Mouse (Mus musculus) WW6 (cell line): ENCODE measurements around the gene Carns1.

Source experiments
- DNase-seq: peaks from one replicate; pipeline ENCODE4 v3.0.0-alpha.2; 2013; ENCODE audit warnings: low read depth, low spot score

Gene Carns1

GRCm38 (mm10) chr19:4175368-4175947 is at the start of gene Carns1:
Gene Carns1 (minus strand): TSS chr19:4175479.
- no peak for DNase-seq

DNA sequence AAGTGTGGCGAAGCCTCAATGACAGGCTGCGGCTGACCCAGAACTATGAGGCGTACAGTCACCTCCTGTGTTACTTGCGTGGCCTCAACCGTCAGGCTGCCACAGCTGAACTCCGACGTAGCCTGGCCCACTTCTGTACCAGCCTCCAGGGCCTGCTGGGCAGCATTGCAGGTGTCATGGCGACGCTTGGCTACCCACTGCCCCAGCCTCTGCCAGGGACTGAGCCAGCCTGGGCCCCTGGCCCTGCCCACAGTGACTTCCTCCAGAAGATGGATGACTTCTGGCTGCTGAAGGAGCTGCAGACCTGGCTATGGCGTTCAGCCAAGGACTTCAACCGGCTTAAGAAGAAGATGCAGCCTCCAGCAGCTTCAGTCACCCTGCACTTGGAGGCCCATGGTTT is 46.9 kb upstream of the Carns1 start:
- no peak for DNase-seq

DNA sequence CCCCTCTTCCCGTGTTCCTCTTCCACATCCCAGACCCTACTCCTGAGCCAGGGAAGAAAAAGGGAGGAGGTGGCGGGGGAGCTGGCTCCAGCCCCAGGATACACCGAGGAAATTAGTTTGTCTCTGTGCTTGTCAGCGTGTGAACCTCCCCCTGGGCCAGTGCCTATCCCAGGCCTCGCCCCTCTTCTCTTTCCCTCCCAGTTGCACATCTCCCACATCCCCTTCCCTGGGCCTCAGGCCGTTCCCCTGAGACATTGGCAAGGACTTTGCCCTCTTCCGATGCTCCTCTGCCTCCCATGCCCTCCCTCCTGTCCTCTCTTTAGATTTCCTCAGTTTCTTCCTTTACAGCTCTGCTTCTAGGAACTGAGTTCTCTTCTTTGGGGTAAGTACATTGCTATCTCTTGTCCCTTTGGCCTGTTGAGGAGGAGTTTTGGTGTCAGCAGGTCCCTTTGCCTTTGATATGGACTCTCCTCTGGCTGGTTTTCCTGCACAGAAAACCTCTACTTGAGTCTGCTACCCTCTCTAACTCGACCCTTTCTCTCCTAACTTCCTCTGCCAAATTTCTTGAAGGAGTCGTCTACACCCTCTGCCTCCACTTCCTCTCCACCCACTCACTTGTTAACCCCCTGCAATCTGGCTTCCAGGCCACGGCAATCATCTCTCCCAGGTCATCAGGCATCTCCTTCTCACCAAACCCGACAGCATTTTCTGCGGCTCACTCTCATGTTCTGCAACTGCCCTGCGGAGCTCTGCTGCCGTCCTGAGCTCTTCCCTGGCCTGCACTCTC is 45.9 kb upstream of the Carns1 start:
- DNase-seq, result no peak

DNA sequence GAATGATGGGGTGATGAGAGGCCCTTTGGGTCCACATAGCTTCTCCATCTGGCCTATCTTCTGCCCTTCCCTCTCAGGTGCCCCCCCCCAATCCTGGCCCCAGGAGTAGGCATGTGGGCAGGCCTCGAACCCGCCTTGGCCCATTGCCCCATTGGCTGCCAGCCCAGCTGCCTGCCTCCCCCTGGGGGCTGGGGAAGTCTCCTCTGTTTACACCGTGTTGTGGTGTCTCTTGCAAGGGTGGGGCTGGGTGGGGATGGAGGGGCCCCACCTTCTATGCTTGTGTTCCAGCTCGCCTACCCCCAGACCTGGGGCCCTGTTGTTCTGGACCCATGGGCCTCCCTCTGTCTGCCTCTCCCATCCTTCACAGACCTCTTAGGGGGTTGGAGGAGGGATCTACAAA is 45.1 kb upstream of the Carns1 start:
- DNase-seq, result no peak

DNA sequence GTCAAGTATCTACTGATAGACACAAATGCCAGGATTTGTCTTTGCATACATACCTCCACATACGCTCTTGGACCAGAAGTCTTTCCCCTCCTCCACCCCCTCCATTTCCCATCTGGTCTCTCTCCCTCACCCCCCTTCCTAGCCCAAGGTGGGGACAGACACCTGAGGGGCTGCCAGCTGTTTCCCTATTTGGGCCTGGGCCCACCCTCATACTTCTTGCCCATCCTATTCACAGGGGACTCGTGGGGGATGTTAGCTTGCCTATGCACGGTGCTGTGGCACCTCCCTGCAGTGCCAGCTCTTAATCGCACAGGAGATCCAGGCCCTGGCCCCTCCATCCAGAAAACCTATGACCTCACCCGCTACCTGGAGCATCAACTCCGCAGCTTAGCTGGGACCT is 44.7 kb upstream of the Carns1 start:
- DNase-seq, result no peak

- no peak for DNase-seq
Measured at GRCm38 (mm10) chr19:4218784-4219183, 43.5 kb upstream of the Carns1 start.

GRCm38 (mm10) chr19:4218293-4218692 is 43.0 kb upstream of the Carns1 start:
- no peak for DNase-seq

DNA sequence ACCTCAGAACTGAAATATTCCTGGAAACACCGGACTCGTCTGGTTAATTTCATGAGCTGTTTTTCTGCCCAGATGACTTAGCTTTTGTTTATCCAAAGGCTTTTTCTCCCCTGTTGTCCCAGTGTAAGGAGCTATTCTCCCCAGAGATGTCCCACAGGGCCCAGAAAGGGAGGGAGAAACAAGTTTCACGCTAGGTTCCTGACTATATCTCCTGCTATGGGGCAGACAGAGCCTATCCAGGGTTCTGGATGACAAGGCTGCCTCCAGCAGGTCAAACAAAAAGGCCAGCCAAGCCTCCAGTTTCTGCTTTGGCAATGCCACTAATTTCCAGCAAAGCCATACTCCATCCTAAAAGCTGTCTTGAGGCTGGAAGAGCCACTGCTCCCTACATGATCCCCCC is 42.6 kb upstream of the Carns1 start:
- DNase-seq, result no peak

GRCm38 (mm10) chr19:4217140-4217539 is 41.9 kb upstream of the Carns1 start:
- DNase-seq, result no peak

GRCm38 (mm10) chr19:4216041-4216685 is 40.9 kb upstream of the Carns1 start:
- DNase-seq, result no peak

DNA sequence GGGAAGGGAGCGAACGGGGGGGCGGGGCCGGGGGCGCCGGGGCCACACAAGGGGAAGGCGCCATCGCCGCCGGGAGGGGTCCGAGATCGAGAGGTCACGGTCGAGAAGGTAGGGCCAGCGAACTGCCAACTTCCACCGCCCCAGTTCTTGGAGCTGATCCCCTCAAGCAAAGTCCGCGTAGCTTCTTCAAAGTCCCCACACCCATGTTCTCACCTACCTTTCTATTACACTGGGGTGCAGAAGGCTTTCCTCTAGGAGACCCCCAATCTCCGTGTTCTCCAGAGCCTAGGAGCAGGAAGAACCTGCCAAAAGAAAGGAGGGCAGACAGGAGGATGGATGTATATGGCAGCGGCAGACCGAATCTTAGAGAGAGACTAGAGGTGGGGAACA is 40.2 kb upstream of the Carns1 start:
- no peak for DNase-seq

DNA sequence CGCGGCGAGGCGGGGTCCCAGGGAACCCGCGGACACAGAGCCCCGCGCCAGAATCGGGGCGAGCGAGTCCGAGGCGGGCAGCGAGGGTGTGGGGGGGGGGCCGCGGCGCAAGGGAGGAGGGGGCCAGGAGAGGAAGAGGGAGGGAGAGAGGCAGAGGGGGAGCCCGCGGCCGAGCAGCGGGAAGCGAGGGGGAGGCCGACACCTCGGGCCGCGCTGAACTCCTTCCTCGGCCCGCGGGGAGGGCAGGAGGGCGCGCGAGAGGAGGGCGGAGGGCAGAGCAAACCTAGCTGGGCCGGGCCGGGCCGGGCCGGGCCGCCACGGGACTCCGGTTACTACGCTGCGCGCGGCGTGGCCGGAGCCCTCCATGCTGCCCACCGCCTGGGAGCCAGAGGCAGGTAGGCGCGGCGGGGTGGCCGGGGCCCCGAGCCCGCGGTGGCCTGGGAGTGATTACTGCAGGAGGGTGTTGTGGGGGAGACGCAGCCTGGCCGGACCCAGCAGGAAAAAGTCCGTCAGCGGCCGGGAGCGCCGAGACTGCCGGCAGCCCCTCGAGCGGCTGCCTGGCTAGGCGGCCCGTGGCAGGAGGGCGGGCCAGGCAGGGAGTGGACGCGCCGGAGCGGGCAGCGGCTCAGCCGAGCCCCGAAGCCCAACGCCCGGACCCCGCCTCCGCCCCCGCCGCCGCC is 39.6 kb upstream of the Carns1 start:
- no peak for DNase-seq

DNA sequence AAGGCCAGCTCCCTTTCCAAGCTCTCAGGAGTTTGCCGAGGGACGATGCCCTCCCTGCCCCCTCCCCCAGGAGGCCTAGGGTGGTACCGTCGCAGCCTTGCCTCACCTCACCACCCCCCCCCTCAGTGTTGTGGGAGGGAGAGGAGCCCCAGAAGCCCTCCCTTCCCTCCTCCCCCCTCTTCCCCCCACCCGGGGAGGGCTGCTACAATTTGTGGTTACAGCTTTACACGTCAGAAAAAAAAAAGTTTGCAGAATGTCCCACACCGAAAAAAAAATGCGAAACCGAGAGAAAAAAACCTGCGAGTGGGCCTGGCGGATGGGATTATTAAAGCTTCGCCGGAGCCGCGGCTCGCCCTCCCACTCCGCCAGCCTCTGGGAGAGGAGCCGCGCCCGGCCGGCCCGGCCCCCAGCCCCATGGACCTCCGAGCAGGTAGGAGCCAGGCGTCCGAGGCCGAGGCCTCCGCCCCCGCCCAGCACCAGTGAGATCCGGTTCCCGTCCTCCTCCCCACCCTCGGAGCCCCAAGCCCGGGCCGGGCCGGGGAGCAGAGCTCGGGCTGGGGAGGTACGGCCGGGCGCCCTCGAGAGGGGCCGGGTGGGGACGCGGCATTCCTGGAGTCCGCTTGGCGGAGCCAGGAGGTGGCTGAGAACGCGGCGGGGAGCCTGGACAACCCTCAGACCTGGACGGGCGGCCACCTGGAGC is 38.9 kb upstream of the Carns1 start, which contains the start of the genes Clcf1 and AC109138.7:
TSS of gene Clcf1 (plus strand) at position 168 of the 700 bp plus-strand sequence.
TSS of gene AC109138.7 (plus strand) at position 287 of the 700 bp plus-strand sequence.
- DNase-seq, result no peak

- no peak for DNase-seq
Measured at GRCm38 (mm10) chr19:4213524-4213974, 38.3 kb upstream of the Carns1 start.

DNA sequence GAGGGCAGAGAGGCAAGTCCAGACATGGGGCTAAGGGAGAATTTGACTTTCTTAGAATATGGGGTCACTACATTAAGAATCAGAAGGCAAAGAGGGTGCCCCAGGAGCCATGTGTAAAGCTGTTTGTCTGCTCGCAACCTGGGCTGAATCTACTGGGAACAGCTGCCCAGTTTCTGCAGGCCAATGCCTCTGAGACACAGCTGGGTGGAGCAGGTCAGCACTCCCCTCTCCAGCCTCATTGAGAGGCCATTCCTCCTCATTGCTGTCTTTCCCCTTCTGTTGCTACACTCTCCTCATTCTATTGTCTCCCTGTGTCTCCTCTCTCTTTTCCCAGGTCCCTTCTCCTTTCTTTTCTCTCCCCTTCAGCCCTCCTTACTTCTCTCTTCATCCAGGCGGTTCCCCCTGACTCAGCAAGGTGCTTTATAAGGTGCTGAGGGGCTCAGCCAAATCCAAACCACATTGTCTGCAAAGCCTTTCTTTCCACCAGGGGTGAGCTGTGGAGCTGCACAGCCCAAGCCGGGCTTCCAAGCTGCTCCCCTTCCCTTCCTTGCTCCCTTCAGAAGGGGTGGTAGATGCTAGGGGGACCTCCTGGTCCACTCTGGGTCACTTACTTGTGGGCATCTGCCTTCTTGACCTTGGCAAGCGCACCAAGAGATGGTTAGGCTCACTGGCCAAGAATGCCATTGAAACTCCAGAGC is 36.8 kb upstream of the Carns1 start:
- no peak for DNase-seq

- no peak for DNase-seq
Measured at GRCm38 (mm10) chr19:4208563-4208962, 33.3 kb upstream of the Carns1 start.

DNA sequence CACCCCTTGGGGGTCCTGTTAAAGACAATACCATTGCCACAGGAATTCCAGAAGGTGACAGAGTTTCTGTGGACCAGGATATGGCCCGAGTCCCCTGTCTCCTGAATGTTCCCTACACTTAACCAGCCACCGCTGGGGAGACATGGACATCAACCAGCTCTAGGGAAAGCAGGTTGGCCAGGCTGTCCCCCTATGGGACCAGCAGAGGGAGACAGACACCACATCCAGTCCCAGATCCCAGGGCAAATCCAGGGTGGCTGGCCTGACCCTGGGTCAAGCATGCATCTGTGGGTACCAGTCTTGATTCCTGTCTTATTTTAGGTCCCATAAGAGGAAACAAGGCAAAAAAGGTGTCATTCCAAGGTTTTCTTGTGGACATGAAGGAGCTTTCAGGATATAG is 31.7 kb upstream of the Carns1 start:
- DNase-seq, result no peak

DNA sequence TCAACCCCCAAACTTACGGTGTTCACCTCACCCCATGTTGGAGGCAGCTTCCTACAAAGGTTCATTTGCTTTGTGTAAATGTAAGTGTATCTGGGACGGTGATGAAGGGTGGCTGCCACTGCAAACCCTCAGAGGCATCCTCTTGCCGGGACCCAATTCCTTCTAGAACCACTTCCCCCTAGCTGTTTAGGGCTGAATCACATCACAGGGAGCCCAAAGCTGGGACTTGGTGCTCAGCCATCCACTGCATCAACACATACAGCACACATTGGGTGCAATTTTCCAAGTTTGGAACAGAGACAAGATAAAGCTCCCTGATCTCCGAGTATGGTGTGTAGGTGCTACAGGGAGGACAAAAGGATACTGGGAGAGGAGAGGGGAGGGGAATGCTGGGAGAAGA is 29.6 kb upstream of the Carns1 start:
- DNase-seq, result no peak

DNA sequence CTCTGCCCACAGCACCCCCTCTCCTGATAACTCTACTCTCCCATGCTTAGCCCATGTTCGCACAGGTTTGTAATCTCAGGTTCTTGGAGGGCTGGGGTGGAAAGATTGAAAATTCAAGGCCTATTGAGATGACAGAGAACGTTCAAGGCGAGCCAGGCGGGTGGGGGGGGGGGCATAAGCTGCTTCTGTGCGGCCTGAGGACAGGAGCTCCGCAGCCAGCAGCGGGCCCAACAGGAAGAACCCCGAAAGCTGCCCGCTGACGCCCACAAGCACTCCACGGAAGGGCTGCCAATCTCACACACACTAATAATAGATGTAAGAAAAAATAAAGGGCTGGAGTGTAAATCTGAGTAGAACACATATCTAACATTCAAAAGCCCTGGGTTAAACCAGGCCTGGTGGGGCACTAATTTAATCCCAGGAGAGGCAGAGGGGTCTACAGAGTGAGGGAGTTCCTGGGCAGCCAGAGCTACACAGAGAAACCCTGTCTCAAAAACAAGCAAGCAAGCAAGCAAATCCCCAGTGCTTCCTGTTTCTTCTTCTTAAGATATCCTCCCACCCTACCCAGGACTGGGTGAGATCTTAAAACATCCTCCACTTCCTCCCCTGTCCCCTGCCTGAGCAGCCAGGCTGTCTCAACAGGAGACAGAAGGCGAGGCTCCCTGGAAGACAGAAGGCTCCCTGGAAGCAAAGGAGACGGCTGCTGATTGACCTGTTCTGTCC is 28.5 kb upstream of the Carns1 start:
- DNase-seq, result no peak

DNA sequence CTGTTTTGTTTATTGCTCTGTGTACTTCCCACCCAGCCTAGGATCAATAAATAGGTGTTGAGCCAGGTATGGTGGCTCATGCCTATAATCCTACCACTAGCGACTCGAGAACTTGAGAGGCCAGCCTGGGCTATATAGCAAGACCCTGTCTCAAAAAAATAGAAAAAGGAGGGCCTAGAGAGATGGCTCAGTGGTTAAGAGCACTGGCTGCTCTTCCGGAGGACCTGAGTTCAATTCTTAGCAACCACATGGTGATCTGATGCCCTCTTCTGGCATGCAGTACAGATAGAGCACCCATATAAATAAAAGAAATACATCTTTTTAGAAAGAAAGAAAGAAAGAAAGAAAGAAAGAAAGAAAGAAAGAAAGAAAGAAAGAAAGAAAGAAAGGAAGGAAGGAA is 27.9 kb upstream of the Carns1 start:
- no peak for DNase-seq
